Mouse (Mus musculus) limb, embryonic 13.5 days (tissue): ENCODE results near the gene Atad2b. TPM values are rescaled to one million over a fixed set of nuclear protein-coding genes. Genes with fewer than 3 reads are reported as not detected.

Experiments used
- polyA plus RNA-seq: library from polyadenylated mRNA; unstranded; fragments of >200 nt; fragmentation: Nextera tagmentation; extraction: Ambion mirVana; gene quantifications from 2 replicates; pipeline ENCODE4 v1.2.1, GENCODE M21; 2015

The Atad2b gene
- polyA plus RNA-seq, 1 experiment from 2014 or later: 11.3 TPM

Other genes starting within 250 kb of the Atad2b start
- gene Fam228a, start 178.9 kb upstream of the Atad2b start, polyA plus RNA-seq: 0.59 and 0.64 TPM in 2 replicates
- 3.3 and 5.3 TPM in 2 replicates for gene Pfn4, start 148.3 kb upstream of the Atad2b start, polyA plus RNA-seq
- 4.8 and 5.6 TPM in 2 replicates for gene Fam228b, start 148.1 kb upstream of the Atad2b start, polyA plus RNA-seq
- 220 and 232 TPM in 2 replicates for gene Sf3b6, start 99.8 kb upstream of the Atad2b start, polyA plus RNA-seq
- gene Fkbp1b, start 75.8 kb upstream of the Atad2b start, polyA plus RNA-seq: 14.0 and 14.8 TPM in 2 replicates
- gene Wdcp, start 74.0 kb upstream of the Atad2b start, polyA plus RNA-seq: 21.5 and 26.5 TPM in 2 replicates
- gene Mfsd2b, start 43.0 kb upstream of the Atad2b start, polyA plus RNA-seq: 1.6 and 2.3 TPM in 2 replicates
- 25.4 and 25.8 TPM in 2 replicates for gene Ubxn2a, start 9.6 kb upstream of the Atad2b start, polyA plus RNA-seq